Mouse (Mus musculus) limb, embryonic 15.5 days (tissue): Measurements from ENCODE around the gene Fads3. TPM values are rescaled to one million over a fixed set of nuclear protein-coding genes. Genes with fewer than 3 reads are reported as not detected.

ENCODE experiments used
- ATAC-seq: fragments of 200-750 bp; cut with Nextera tagmentation; 2 replicates; pipeline ENCODE4 v1.8.0; 2017; ENCODE audit warnings: low read depth, moderate TSS enrichment; ENCODE audit not compliant: insufficient number of reproducible peaks, low FRiP score, low TSS enrichment
- H3K27ac ChIP-seq: fragments of 300-500 bp; sonication (generic); 2 replicates; pipeline ENCODE4 v1.5.1; 2015; ENCODE audit warnings: moderate library complexity, mild to moderate bottlenecking, inconsistent platforms
- H3K27me3 ChIP-seq: fragments of 300-500 bp; sonication (generic); 2 replicates; pipeline ENCODE4 v1.6.1; 2015; ENCODE audit warnings: inconsistent platforms
- H3K36me3 ChIP-seq: fragments of 300-500 bp; sonication (generic); 2 replicates; pipeline ENCODE4 v1.6.1; 2015; ENCODE audit warnings: inconsistent platforms
- H3K4me1 ChIP-seq: fragments of 300-500 bp; sonication (generic); 2 replicates; pipeline ENCODE4 v1.6.1; 2015; ENCODE audit warnings: inconsistent platforms
- H3K4me2 ChIP-seq: fragments of 300-500 bp; sonication (generic); 2 replicates; pipeline ENCODE4 v1.6.1; 2015; ENCODE audit warnings: mild to moderate bottlenecking, inconsistent platforms
- H3K4me3 ChIP-seq: fragments of 300-500 bp; sonication (generic); 2 replicates; pipeline ENCODE4 v1.5.1; 2015; ENCODE audit warnings: mild to moderate bottlenecking, inconsistent platforms
- H3K9ac ChIP-seq: fragments of 300-500 bp; sonication (generic); 2 replicates; pipeline ENCODE4 v1.6.1; 2015; ENCODE audit warnings: inconsistent platforms
- H3K9me3 ChIP-seq: fragments of 300-500 bp; sonication (generic); 2 replicates; pipeline ENCODE4 v1.6.1; 2016; ENCODE audit warnings: inconsistent platforms
- WGBS: fragments of 180-500 bp; shearing (Covaris S2); methylation state at CpG from one replicate; pipeline ENCODE4 v1.1.7; 2015; 5-methylcytosine and 5-hydroxymethylcytosine counted together
- polyA plus RNA-seq: library from polyadenylated mRNA; unstranded; fragments of >200 nt; fragmentation: Nextera tagmentation; extraction: Ambion mirVana; gene quantifications from 2 replicates; pipeline ENCODE4 v1.2.1, GENCODE M21; 2015

Gene Fads3
- polyA plus RNA-seq, 1 experiment from 2014 or later, result 12.7 TPM

GRCm38 (mm10) chr19:10012827-10013278, 28.5 kb upstream of the Fads3 start:
- 5% methylated on average over 6 of the region's 6 CpGs for WGBS
- Histone ChIP-seq H3K4me2 (0 out of 2 replicates have a peak overlapping the region, but pooled peaks have one; percentile 14), H3K9me3 (no peaks in the 10 kb centered on the region), H3K36me3 (no peaks in the 10 kb centered on the region), H3K9ac (peak overlapping the region; percentile 28; the same call in 1 of the 2 replicates), H3K4me1 (peaks cover 38% of the 10 kb centered on the region), H3K4me3 (no peak overlapping the region), H3K27ac (peak overlapping the region; percentile 92), H3K27me3 (no peaks in the 10 kb centered on the region)
- peak; percentile 66 for ATAC-seq

- peaks cover 42% of the 10 kb centered on the region for H3K4me1 ChIP-seq
- ATAC-seq, result no peak
- H3K4me3 ChIP-seq, result no peak overlapping the region
- no peaks in the 10 kb centered on the region for H3K36me3 ChIP-seq
- 0 out of 2 replicates have a peak overlapping the region, but pooled peaks have one; percentile 14 for H3K4me2 ChIP-seq
- H3K27me3 ChIP-seq, result no peaks in the 10 kb centered on the region
- no peaks in the 10 kb centered on the region for H3K9me3 ChIP-seq
- peak overlapping the region; percentile 28; the same call in 1 of the 2 replicates for H3K9ac ChIP-seq
- 17% methylated on average over 3 of the region's 3 CpGs for WGBS
- H3K27ac ChIP-seq, result peak overlapping the region; percentile 92
Observed at GRCm38 (mm10) chr19:10013348-10013747, 28.0 kb upstream of the Fads3 start.

- ATAC-seq, result peak; percentile 49; the same call in 1 of the 2 replicates
- no peaks in the 10 kb centered on the region for H3K36me3 ChIP-seq
- no peaks in the 10 kb centered on the region for H3K27me3 ChIP-seq
- no peak overlapping the region for H3K9ac ChIP-seq
- peak overlapping the region; percentile 92 for H3K27ac ChIP-seq
- 15% methylated on average over 5 of the region's 5 CpGs for WGBS
- peaks cover 48% of the 10 kb centered on the region for H3K4me1 ChIP-seq
- H3K4me2 ChIP-seq, result no peak overlapping the region
- H3K9me3 ChIP-seq, result no peaks in the 10 kb centered on the region
- no peak overlapping the region for H3K4me3 ChIP-seq
Observed at GRCm38 (mm10) chr19:10013913-10014312, 27.5 kb upstream of the Fads3 start.

- Histone ChIP-seq H3K4me3 (no peak overlapping the region), H3K36me3 (no peaks in the 10 kb centered on the region), H3K4me2 (no peak overlapping the region), H3K4me1 (peaks cover 57% of the 10 kb centered on the region), H3K27me3 (no peaks in the 10 kb centered on the region), H3K27ac (0 out of 2 replicates have a peak overlapping the region, but pooled peaks have one; percentile 1), H3K9me3 (no peaks in the 10 kb centered on the region), H3K9ac (no peak overlapping the region)
- 68% methylated on average over 13 of the region's 13 CpGs for WGBS
- ATAC-seq, result no peak
Observed at GRCm38 (mm10) chr19:10014824-10015223, 26.5 kb upstream of the Fads3 start.

GRCm38 (mm10) chr19:10015442-10015841, 25.9 kb upstream of the Fads3 start:
- H3K9me3 ChIP-seq, result no peaks in the 10 kb centered on the region
- ATAC-seq, result no peak
- no peaks in the 10 kb centered on the region for H3K27me3 ChIP-seq
- WGBS, result 62% methylated on average over 4 of the region's 4 CpGs
- H3K27ac ChIP-seq, result no peak overlapping the region; the same call in 1 of the 2 replicates
- peaks cover 59% of the 10 kb centered on the region for H3K4me1 ChIP-seq
- no peak overlapping the region for H3K4me2 ChIP-seq
- H3K4me3 ChIP-seq, result no peak overlapping the region
- H3K36me3 ChIP-seq, result no peaks in the 10 kb centered on the region
- no peak overlapping the region for H3K9ac ChIP-seq

- H3K4me2 ChIP-seq, result no peak overlapping the region
- H3K4me1 ChIP-seq, result peaks cover 62% of the 10 kb centered on the region
- H3K36me3 ChIP-seq, result no peaks in the 10 kb centered on the region
- H3K9ac ChIP-seq, result no peak overlapping the region
- H3K4me3 ChIP-seq, result no peak overlapping the region
- no peak for ATAC-seq
- H3K27ac ChIP-seq, result no peak overlapping the region
- H3K27me3 ChIP-seq, result no peaks in the 10 kb centered on the region
- no peaks in the 10 kb centered on the region for H3K9me3 ChIP-seq
- 88% methylated on average over 4 of the region's 4 CpGs for WGBS
Observed at GRCm38 (mm10) chr19:10016151-10016550, 25.2 kb upstream of the Fads3 start.

GRCm38 (mm10) chr19:10017637-10018526, 23.5 kb upstream of the Fads3 start:
- no peaks in the 10 kb centered on the region for H3K9me3 ChIP-seq
- 6% methylated on average over 44 of the region's 44 CpGs for WGBS
- peak; percentile 87 for ATAC-seq
- H3K4me2 ChIP-seq, result peak overlapping the region; percentile 87
- H3K9ac ChIP-seq, result peak overlapping the region; percentile 69
- peak overlapping the region; percentile 67 for H3K4me3 ChIP-seq
- peaks cover 65% of the 10 kb centered on the region for H3K4me1 ChIP-seq
- H3K27ac ChIP-seq, result peak overlapping the region; percentile 81
- H3K36me3 ChIP-seq, result no peaks in the 10 kb centered on the region
- H3K27me3 ChIP-seq, result no peaks in the 10 kb centered on the region

GRCm38 (mm10) chr19:10018527-10018818, 22.9 kb upstream of the Fads3 start:
- peaks cover 64% of the 10 kb centered on the region for H3K4me1 ChIP-seq
- no peak for ATAC-seq
- H3K4me2 ChIP-seq, result peak overlapping the region; percentile 87

GRCm38 (mm10) chr19:10019214-10019760, 22.1 kb upstream of the Fads3 start:
- no peak for ATAC-seq
- 0 out of 2 replicates have a peak overlapping the region, but pooled peaks have one; percentile 69 for H3K9ac ChIP-seq
- no peaks in the 10 kb centered on the region for H3K9me3 ChIP-seq
- peaks cover 62% of the 10 kb centered on the region for H3K4me1 ChIP-seq
- H3K4me2 ChIP-seq, result peak overlapping the region; percentile 87
- H3K27me3 ChIP-seq, result no peaks in the 10 kb centered on the region
- 65% methylated on average over 4 of the region's 4 CpGs for WGBS
- no peak overlapping the region for H3K27ac ChIP-seq
- no peaks in the 10 kb centered on the region for H3K36me3 ChIP-seq
- peak overlapping the region; percentile 67 for H3K4me3 ChIP-seq

More at GRCm38 (mm10) chr19:10018527-10018818, 22.9 kb upstream of the Fads3 start:
- 0% methylated on average over 3 of the region's 3 CpGs for WGBS
- Histone ChIP-seq H3K27ac (peak overlapping the region; percentile 81), H3K36me3 (no peaks in the 10 kb centered on the region), H3K9ac (peak overlapping the region; percentile 69), H3K9me3 (no peaks in the 10 kb centered on the region), H3K27me3 (no peaks in the 10 kb centered on the region), H3K4me3 (peak overlapping the region; percentile 67)

GRCm38 (mm10) chr19:10021981-10022380, 19.4 kb upstream of the Fads3 start:
- Histone ChIP-seq H3K27ac (peak overlapping the region; percentile 18; the same call in 1 of the 2 replicates), H3K9me3 (no peaks in the 10 kb centered on the region), H3K27me3 (no peaks in the 10 kb centered on the region), H3K4me2 (no peak overlapping the region), H3K4me1 (peaks cover 75% of the 10 kb centered on the region), H3K36me3 (peaks cover under 1% of the 10 kb centered on the region; the same call in 1 of the 2 replicates), H3K9ac (no peak overlapping the region), H3K4me3 (no peak overlapping the region)
- no peak for ATAC-seq
- WGBS, result 74% methylated on average over 2 of the region's 2 CpGs

GRCm38 (mm10) chr19:10022414-10023303, 18.7 kb upstream of the Fads3 start:
- 74% methylated on average over 5 of the region's 5 CpGs for WGBS
- Histone ChIP-seq H3K4me1 (peaks cover 68% of the 10 kb centered on the region), H3K4me2 (no peak overlapping the region), H3K4me3 (no peak overlapping the region), H3K9ac (no peak overlapping the region), H3K27me3 (no peaks in the 10 kb centered on the region), H3K27ac (peak overlapping the region; percentile 63), H3K9me3 (no peaks in the 10 kb centered on the region), H3K36me3 (peaks cover 7% of the 10 kb centered on the region)
- no peak for ATAC-seq
